Comparison of ENCODE assay signal across 25 mouse cellular contexts in genomic region chr3:30380273-30380672, GRCm38 (mm10).
DNase-seq lines count a peak whose midpoint lies in the region; TF ChIP-seq lines count a peak whose summit lies in the region.
"Had no signal": no experiment of that assay in that cellular context is flagged by ENCODE, and none has a peak within 500 bp of the region (broad histone marks: within the 10 kb centered on the region; RNA-seq: fewer than 3 reads in every experiment).

No protein-coding gene starts in this region.

- H3K36me3 ChIP-seq in heart, adult 2 months (ENCODE audit: control insufficient read depth, insufficient read depth, low read length): no peaks in the 10 kb centered on the region
- H3K36me3 ChIP-seq: heart, embryonic 15.5 days; hindbrain, embryonic 13.5 days; limb, embryonic 15.5 days; midbrain, embryonic 15.5 days; neural tube, embryonic 13.5 days had no signal

- 90% methylated on average over 4 of the region's 4 CpGs for WGBS in heart, adult 2 months

- no peaks in the 10 kb centered on the region for H3K27me3 ChIP-seq in heart, adult 2 months (ENCODE audit: control insufficient read depth, insufficient read depth, low read length)
- H3K27me3 ChIP-seq: forebrain, embryonic 13.5 days; heart, embryonic 15.5 days; hindbrain, embryonic 13.5 days; limb, embryonic 15.5 days; megakaryocyte, embryonic 14.5 days; midbrain, embryonic 15.5 days; neural tube, embryonic 13.5 days had no signal

- TF ChIP-seq POLR2A in heart, adult 2 months (IDR thresholded peaks at IDR 0.05; ENCODE audit: insufficient read depth, low read depth, low read length): no peak

- DNase-seq in adrenal gland, adult (ENCODE audit: inconsistent age in 2 of 2, low spot score in 1 of 2): peak; percentile 12 to 64
- no peak for DNase-seq in adrenal gland, adult 18-20 months (ENCODE audit: low spot score in 2 of 2)
- peak; percentile 35 for DNase-seq in heart, adult 11 months
- no peak for DNase-seq in heart, adult 2 months
- peak; percentile 12 for DNase-seq in right cerebral cortex, adult 18-20 months
- DNase-seq in right cerebral cortex, postnatal 4 days: no peak
- DNase-seq in telencephalon, adult 2 months (ENCODE audit: low read depth, low spot score): peak; percentile 9
- no peak for DNase-seq in natural killer cell, adult 2 months (ENCODE audit: low spot score in 2 of 2)
- DNase-seq: cerebellum, postnatal 10 days; gastrocnemius, postnatal 14 days; heart, postnatal 36 days; kidney, adult 18-20 months; left cerebral cortex, postnatal 4 days; lung, embryonic 14.5 days; right cerebral cortex, postnatal 14 days; thymus, postnatal 14 days had no signal

- H3K9ac ChIP-seq in heart, adult 2 months (ENCODE audit: low read depth, low read length): no peak overlapping the region
- H3K9ac ChIP-seq: forebrain, embryonic 13.5 days; heart, embryonic 15.5 days; hindbrain, embryonic 13.5 days; limb, embryonic 15.5 days; liver, embryonic 14.5 days; lung, embryonic 14.5 days; midbrain, embryonic 15.5 days; neural tube, embryonic 13.5 days had no signal

- H3K79me2 ChIP-seq in heart, adult 2 months (replicated peaks; ENCODE audit: control insufficient read depth, insufficient read depth, low read length): no peaks in the 10 kb centered on the region

- no peak for TF ChIP-seq CTCF in heart, adult 2 months (IDR thresholded peaks at IDR 0.05)

- TF ChIP-seq EP300 in heart, adult 2 months (IDR thresholded peaks at IDR 0.05; ENCODE audit: insufficient read depth, low read depth, low read length): no peak

- no peaks in the 10 kb centered on the region for H3K4me1 ChIP-seq in heart, adult 2 months (ENCODE audit: control insufficient read depth, insufficient read depth, low read length)
- H3K4me1 ChIP-seq: forebrain, embryonic 13.5 days; heart, embryonic 15.5 days; limb, embryonic 15.5 days; megakaryocyte, embryonic 14.5 days; midbrain, embryonic 15.5 days had no signal

- H3K4me3 ChIP-seq in heart, adult 2 months: no peak overlapping the region
- H3K4me3 ChIP-seq: forebrain, embryonic 13.5 days; heart, embryonic 15.5 days; hindbrain, embryonic 13.5 days; left cerebral cortex, adult 2 months; limb, embryonic 15.5 days; megakaryocyte, embryonic 14.5 days; midbrain, embryonic 15.5 days; neural tube, embryonic 13.5 days had no signal

- H3K27ac ChIP-seq in heart, adult 2 months: no peak overlapping the region
- H3K27ac ChIP-seq: forebrain, embryonic 13.5 days; heart, embryonic 15.5 days; hindbrain, embryonic 13.5 days; left cerebral cortex, adult 2 months; limb, embryonic 15.5 days; liver, embryonic 14.5 days; midbrain, embryonic 15.5 days; neural tube, embryonic 13.5 days had no signal

- intact Hi-C loops in heart, adult 2 months (cut with DNase I): no loop called here

Comparison
In these comparisons a context has a peak if more than half of its experiments do, and no peak if none do; other contexts are left out.
1. DNase-seq: peak in adrenal gland, adult (2 of 2), heart, adult 11 months (single experiment), right cerebral cortex, adult 18-20 months (single experiment) and telencephalon, adult 2 months (single experiment); none in adrenal gland, adult 18-20 months (0 of 2), heart, adult 2 months (0 of 2), right cerebral cortex, postnatal 4 days (single experiment) and natural killer cell, adult 2 months (0 of 2).